Mouse (Mus musculus) testis, postnatal 14 days (tissue): ENCODE measurements around the gene Fam129b.
"Not testable (repeated sequence)": the region's sequence is repeated elsewhere in the genome, so short reads cannot be mapped to it uniquely, and the experiment has no call there.

Experiments used
- DNase-seq: peaks from one replicate; pipeline ENCODE4 v3.0.0; 2021; ENCODE audit warnings: low spot score

The Fam129b gene

GRCm38 (mm10) chr2:32875675-32876489 is at the start of gene Fam129b:
Gene Fam129b, plus strand, starts transcription at chr2:32876114.
- DNase-seq, result peak; percentile 83

- DNase-seq, result no peak
These were observed 46.8 kb upstream of the Fam129b start for GRCm38 (mm10) chr2:32828979-32829676.

- DNase-seq, result no peak
These were observed 41.4 kb upstream of the Fam129b start for GRCm38 (mm10) chr2:32834496-32834895.

- DNase-seq, result no peak
These were observed 40.3 kb upstream of the Fam129b start for GRCm38 (mm10) chr2:32835588-32835987.

- DNase-seq, result no peak
These were observed 37.6 kb upstream of the Fam129b start for GRCm38 (mm10) chr2:32838147-32838884.

GRCm38 (mm10) chr2:32839261-32839660 is 36.7 kb upstream of the Fam129b start:
- no peak for DNase-seq

- DNase-seq, result no peak
These were observed 34.8 kb upstream of the Fam129b start for GRCm38 (mm10) chr2:32841099-32841498.

GRCm38 (mm10) chr2:32842558-32842957 is 33.4 kb upstream of the Fam129b start:
- DNase-seq, result no peak

- DNase-seq, result no peak
These were observed 30.3 kb upstream of the Fam129b start for GRCm38 (mm10) chr2:32845572-32846100.

GRCm38 (mm10) chr2:32846101-32846804 is 29.7 kb upstream of the Fam129b start:
- peak; percentile 65 for DNase-seq

- DNase-seq, result peak; percentile 93
These were observed 29.0 kb upstream of the Fam129b start, which contains the start of gene Stxbp1 for GRCm38 (mm10) chr2:32846805-32847467. Gene Stxbp1, minus strand, starts transcription at chr2:32847245.

GRCm38 (mm10) chr2:32847468-32847821 is 28.5 kb upstream of the Fam129b start:
- no peak for DNase-seq

GRCm38 (mm10) chr2:32852156-32852555 is 23.8 kb upstream of the Fam129b start:
- peak; percentile 57 for DNase-seq

- DNase-seq, result not testable (repeated sequence)
These were observed 22.2 kb upstream of the Fam129b start for GRCm38 (mm10) chr2:32853716-32854115.

GRCm38 (mm10) chr2:32854206-32854605 is 21.7 kb upstream of the Fam129b start:
- peak; percentile 68 for DNase-seq

- no peak for DNase-seq
These were observed 20.7 kb upstream of the Fam129b start for GRCm38 (mm10) chr2:32855046-32855785.

GRCm38 (mm10) chr2:32855790-32856465 is 20.0 kb upstream of the Fam129b start:
- DNase-seq, result no peak

GRCm38 (mm10) chr2:32857584-32857983 is 18.3 kb upstream of the Fam129b start:
- peak; percentile 60 for DNase-seq

- no peak for DNase-seq
These were observed 16.8 kb upstream of the Fam129b start for GRCm38 (mm10) chr2:32859010-32859621.
